Mouse (Mus musculus) bone marrow, adult 2 months (tissue): Measurements from ENCODE around the gene Skint6.

Source experiments
- CTCF ChIP-seq: fragments of 200-500 bp; IDR thresholded peaks from 2 replicates; pipeline ENCODE4 v1.5.1; 2011; ENCODE audit warnings: low read length, control low read depth; ENCODE audit not compliant: control insufficient read depth, insufficient read depth
- POLR2A ChIP-seq: fragments of 200-500 bp; IDR thresholded peaks from 2 replicates; pipeline ENCODE4 v1.6.1; 2011; ENCODE audit warnings: low read depth, mild to moderate bottlenecking, control low read depth, low read length, borderline replicate concordance; ENCODE audit not compliant: control insufficient read depth

- no peak for TF ChIP-seq CTCF
- TF ChIP-seq POLR2A = no peak
Measured at GRCm38 (mm10) chr4:113320911-113321310, 34.1 kb upstream of the Skint6 start.
